Comparison of ENCODE assay signal across 19 mouse cellular contexts in the genomic region with DNA sequence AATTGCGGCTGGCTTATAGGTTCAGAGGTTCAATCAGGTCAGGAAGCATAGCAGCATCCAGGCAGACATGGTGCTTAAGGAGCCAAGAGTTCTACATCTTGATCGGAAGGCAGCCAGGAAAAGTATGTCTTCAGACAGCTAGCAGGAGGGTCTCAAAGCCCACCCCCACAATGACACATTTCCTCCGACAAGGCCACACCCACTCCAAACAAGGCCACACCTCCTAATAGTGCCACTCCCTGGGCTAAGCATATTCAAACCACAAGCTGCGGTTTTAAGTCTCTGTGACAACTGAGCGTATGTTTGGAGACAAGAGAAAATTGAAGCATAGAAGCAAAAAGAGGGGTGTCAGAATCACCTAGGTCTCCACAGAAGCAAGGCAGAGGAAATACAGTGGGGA. TPM values are rescaled to one million over a fixed set of nuclear protein-coding genes. Genes with fewer than 3 reads are reported as not detected.
DNase-seq lines count a peak whose midpoint lies in the region; ATAC-seq and TF ChIP-seq lines count a peak whose summit lies in the region.
"Had no signal": no experiment of that assay in that cellular context is flagged by ENCODE, and none has a peak within 500 bp of the region (broad histone marks: within the 10 kb centered on the region; RNA-seq: fewer than 3 reads in every experiment).

No protein-coding gene starts in this region.

- no peak for TF ChIP-seq EP300 in liver, postnatal 0 days (IDR thresholded peaks at IDR 0.05; ENCODE audit: low read depth)

- H3K4me3 ChIP-seq in liver, embryonic 12.5 days, result no peak overlapping the region
- no peak overlapping the region for H3K4me3 ChIP-seq in liver, postnatal 0 days (ENCODE audit: low read depth, low read length)
- H3K4me3 ChIP-seq: embryonic facial prominence, embryonic 13.5 days; heart, embryonic 13.5 days had no signal

- intact Hi-C loops in left cerebral cortex, postnatal 25 days (cut with DNase I), result loop anchor here (5.0 kb wide), 4 partner anchors 88 to 293 kb away; no protein-coding TSS in a partner anchor

- no peak overlapping the region for H3K9ac ChIP-seq in liver, embryonic 12.5 days
- no peak overlapping the region for H3K9ac ChIP-seq in liver, postnatal 0 days (replicated peaks)
- H3K9ac ChIP-seq: embryonic facial prominence, embryonic 13.5 days; heart, embryonic 13.5 days had no signal

- WGBS in liver, embryonic 12.5 days (ENCODE audit: insufficient replicate concordance), result 23% methylated on average over 5 of the region's 5 CpGs
- 28% methylated on average over 5 of the region's 5 CpGs for WGBS in liver, postnatal 0 days (ENCODE audit: insufficient replicate concordance)

- H3K4me1 ChIP-seq in liver, embryonic 12.5 days, result peaks cover 30% of the 10 kb centered on the region
- peaks cover 4% of the 10 kb centered on the region for H3K4me1 ChIP-seq in liver, postnatal 0 days (ENCODE audit: insufficient read depth)

- peaks cover 32% of the 10 kb centered on the region for H3K27me3 ChIP-seq in liver, embryonic 12.5 days (replicated peaks)
- H3K27me3 ChIP-seq in liver, postnatal 0 days (ENCODE audit: insufficient read depth, low read length), result peaks cover 12% of the 10 kb centered on the region; the same call in 1 of the 2 replicates
- H3K27me3 ChIP-seq: embryonic facial prominence, embryonic 13.5 days; heart, embryonic 13.5 days had no signal

- ATAC-seq in liver, embryonic 12.5 days, result no peak
- ATAC-seq in liver, postnatal 0 days, result no peak
- peak; percentile 32 for ATAC-seq in CD4-positive, CD25-positive, alpha-beta regulatory T cell, adult 4 months
- ATAC-seq in activated CD4-positive, CD25-positive, alpha-beta regulatory T cell, adult 4 months, result peak; percentile 45
- ATAC-seq: hindbrain, postnatal 0 days had no signal

- no peak overlapping the region for H3K27ac ChIP-seq in liver, embryonic 12.5 days
- no peak overlapping the region for H3K27ac ChIP-seq in liver, postnatal 0 days (ENCODE audit: low read depth)
- H3K27ac ChIP-seq: embryonic facial prominence, embryonic 13.5 days; heart, embryonic 13.5 days; hindbrain, postnatal 0 days; kidney, postnatal 0 days had no signal

- TF ChIP-seq CTCF in liver, postnatal 0 days (IDR thresholded peaks at IDR 0.05; ENCODE audit: low read depth), result no peak

- peak overlapping the region; percentile 19 for H3K4me2 ChIP-seq in liver, embryonic 12.5 days
- H3K4me2 ChIP-seq in liver, postnatal 0 days (ENCODE audit: low read depth, low read length), result no peak overlapping the region
- H3K4me2 ChIP-seq: embryonic facial prominence, embryonic 13.5 days; heart, embryonic 13.5 days had no signal

- no peaks in the 10 kb centered on the region for H3K36me3 ChIP-seq in liver, embryonic 12.5 days
- no peaks in the 10 kb centered on the region for H3K36me3 ChIP-seq in liver, postnatal 0 days (replicated peaks; ENCODE audit: insufficient read depth, low read length)
- H3K36me3 ChIP-seq: embryonic facial prominence, embryonic 13.5 days; heart, embryonic 13.5 days had no signal

- DNase-seq in liver, postnatal 0 days, result no peak
- DNase-seq in naive thymus-derived CD4-positive, alpha-beta T cell, adult 2 months (ENCODE audit: low read depth), result peak; percentile 41
- DNase-seq in spleen, adult 18-20 months, result no peak
- DNase-seq in layer of hippocampus, adult 11-12 months (ENCODE audit: low spot score), result no peak
- no peak for DNase-seq in left cerebral cortex, postnatal 25 days (ENCODE audit: low spot score in 2 of 2)
- DNase-seq: adrenal gland, adult 2 months; cerebellum, adult 11-12 months; cerebellum, postnatal 36 days; gastrocnemius, postnatal 36 days; heart, postnatal 4 days; midbrain, embryonic 14.5 days; right cerebral cortex, postnatal 4 days had no signal

- H3K9me3 ChIP-seq in liver, embryonic 12.5 days (replicated peaks), result no peaks in the 10 kb centered on the region
- no peaks in the 10 kb centered on the region for H3K9me3 ChIP-seq in liver, postnatal 0 days (ENCODE audit: low read length)
- H3K9me3 ChIP-seq: embryonic facial prominence, embryonic 13.5 days; heart, embryonic 13.5 days had no signal

RNA-seq across cellular contexts. Expression of gene Raph1, which starts 2.3 kb away (rescaled TPM):
- polyA plus RNA-seq in liver, embryonic 12.5 days (2016; fragmentation: Nextera tagmentation; extraction: Ambion mirVana), result 50.7 and 51.3 TPM in 2 replicates
- polyA plus RNA-seq in liver, postnatal 0 days (2015; fragmentation: Nextera tagmentation; extraction: Ambion mirVana), result 14.6 and 16.9 TPM in 2 replicates
- polyA plus RNA-seq in CD4-positive, CD25-positive, alpha-beta regulatory T cell, adult 4 months (2017; shearing (Covaris generic)), result 1 to 10 TPM; 3.5 to 4.2 TPM
- 1 to 10 TPM; 4.1 to 6.8 TPM for polyA plus RNA-seq in activated CD4-positive, CD25-positive, alpha-beta regulatory T cell, adult 4 months (2017; shearing (Covaris generic))
- total RNA-seq in left cerebral cortex, postnatal 25 days (2021), result 10 to 100 TPM; 79.6 to 89.1 TPM

Comparison
In these comparisons a context has a peak if more than half of its experiments do, and no peak if none do; other contexts are left out.
1. ATAC-seq: peak in CD4-positive, CD25-positive, alpha-beta regulatory T cell, adult 4 months (single experiment) and activated CD4-positive, CD25-positive, alpha-beta regulatory T cell, adult 4 months (single experiment); none in liver, embryonic 12.5 days (single experiment) and liver, postnatal 0 days (single experiment).